Mouse (Mus musculus): ENCODE results near the gene Dhx32. TPM values are rescaled to one million over a fixed set of nuclear protein-coding genes. Genes with fewer than 3 reads are reported as not detected.

Dhx32 gene
- polyA plus RNA-seq, 1 experiment from 2014 or later = 27.9 TPM

- H3K36me3 ChIP-seq = no peaks in the 10 kb centered on the region
- H3K9ac ChIP-seq = no peak overlapping the region
- H3K9me3 ChIP-seq = no peaks in the 10 kb centered on the region
- no peaks in the 10 kb centered on the region for H3K27me3 ChIP-seq (replicated peaks)
- H3K27ac ChIP-seq (replicated peaks) = no peak overlapping the region
- ATAC-seq (ENCODE audit: extremely low read depth, insufficient number of reproducible peaks, low FRiP score, low TSS enrichment) = no peak
- WGBS = 47% methylated on average over 10 of the region's 10 CpGs
- H3K4me1 ChIP-seq = peaks cover 13% of the 10 kb centered on the region
- no peak overlapping the region for H3K4me2 ChIP-seq
- no peak overlapping the region for H3K4me3 ChIP-seq
These were observed 11.0 kb upstream of the Dhx32 start for GRCm38 (mm10) chr7:133793248-133794131.

DNA sequence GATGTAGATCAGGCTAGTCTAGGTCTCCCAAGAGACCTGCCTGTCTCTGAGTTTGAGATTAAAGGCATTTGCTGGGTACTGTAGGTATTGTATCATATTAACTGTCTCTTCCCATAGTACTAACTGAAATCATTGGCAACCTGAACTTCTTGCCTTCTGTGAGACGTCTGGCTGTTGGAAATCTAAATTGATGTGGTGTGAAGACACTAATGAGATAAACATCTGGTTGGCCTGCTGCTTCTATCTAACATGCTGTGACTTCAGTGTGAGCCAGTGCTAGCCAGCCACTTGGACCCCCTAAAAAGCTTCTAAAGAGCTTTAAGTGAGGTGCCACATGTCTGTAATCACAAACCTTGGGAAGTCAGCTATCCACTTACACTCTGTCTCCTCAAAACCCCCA is 10.2 kb upstream of the Dhx32 start:
- no peak for ATAC-seq (ENCODE audit: extremely low read depth, insufficient number of reproducible peaks, low FRiP score, low TSS enrichment)
- 22% methylated on average over 1 of the region's 1 CpGs for WGBS

DNA sequence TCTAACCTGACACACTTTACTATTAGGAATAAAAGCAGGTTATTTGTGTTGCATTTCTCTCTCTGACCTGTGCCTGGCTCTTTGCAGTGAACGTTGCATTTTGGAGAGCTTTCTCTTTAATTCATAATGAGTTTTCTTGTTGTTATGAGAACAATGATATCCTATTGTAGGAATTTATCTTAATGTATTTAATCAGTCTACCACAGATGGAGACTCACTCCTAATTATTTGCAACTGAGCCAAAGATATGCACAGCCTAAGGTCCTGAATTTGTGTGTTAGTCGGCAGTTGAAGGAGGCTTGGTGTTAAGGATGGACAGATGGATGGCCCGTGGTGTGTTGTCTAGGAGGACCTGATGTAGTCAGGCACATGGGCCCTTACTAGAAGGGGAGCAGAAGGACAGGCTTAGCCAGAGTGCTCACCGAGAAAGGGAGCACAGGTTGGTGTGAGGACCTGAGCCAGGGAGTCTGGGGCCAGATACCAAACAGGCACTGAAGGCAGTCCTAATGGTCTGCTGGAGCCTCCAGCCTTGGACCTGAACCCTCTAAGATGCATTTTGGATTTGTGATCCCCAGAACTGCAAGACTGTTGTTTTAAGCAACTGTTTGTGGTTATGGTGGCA is 8.2 kb upstream of the Dhx32 start:
- Histone ChIP-seq H3K27ac (replicated peaks) (no peak overlapping the region), H3K36me3 (no peaks in the 10 kb centered on the region), H3K4me3 (no peak overlapping the region), H3K9me3 (no peaks in the 10 kb centered on the region), H3K27me3 (replicated peaks) (no peaks in the 10 kb centered on the region), H3K4me1 (peaks cover 13% of the 10 kb centered on the region), H3K4me2 (no peak overlapping the region), H3K9ac (no peak overlapping the region)
- ATAC-seq (ENCODE audit: extremely low read depth, insufficient number of reproducible peaks, low FRiP score, low TSS enrichment) = no peak
- WGBS = 73% methylated on average over 4 of the region's 4 CpGs

More for the DNA sequence above, 10.2 kb upstream of the Dhx32 start:
- no peak overlapping the region for H3K9ac ChIP-seq
- no peak overlapping the region for H3K4me2 ChIP-seq
- no peak overlapping the region for H3K4me3 ChIP-seq
- H3K9me3 ChIP-seq = no peaks in the 10 kb centered on the region
- peaks cover 13% of the 10 kb centered on the region for H3K4me1 ChIP-seq
- H3K27me3 ChIP-seq (replicated peaks) = no peaks in the 10 kb centered on the region
- H3K27ac ChIP-seq (replicated peaks) = no peak overlapping the region
- H3K36me3 ChIP-seq = no peaks in the 10 kb centered on the region

- H3K4me1 ChIP-seq = peaks cover 13% of the 10 kb centered on the region
- no peak overlapping the region for H3K4me3 ChIP-seq
- H3K36me3 ChIP-seq = no peaks in the 10 kb centered on the region
- no peak overlapping the region for H3K9ac ChIP-seq
- ATAC-seq (ENCODE audit: extremely low read depth, insufficient number of reproducible peaks, low FRiP score, low TSS enrichment) = no peak
- 87% methylated on average over 4 of the region's 4 CpGs for WGBS
- H3K4me2 ChIP-seq = no peak overlapping the region
- H3K27me3 ChIP-seq (replicated peaks) = no peaks in the 10 kb centered on the region
- H3K9me3 ChIP-seq = no peaks in the 10 kb centered on the region
- no peak overlapping the region for H3K27ac ChIP-seq (replicated peaks)
These were observed 7.6 kb upstream of the Dhx32 start for GRCm38 (mm10) chr7:133790171-133790570.

- H3K27ac ChIP-seq (replicated peaks) = no peak overlapping the region
- H3K27me3 ChIP-seq (replicated peaks) = no peaks in the 10 kb centered on the region
- no peak overlapping the region for H3K9ac ChIP-seq
- no peaks in the 10 kb centered on the region for H3K36me3 ChIP-seq
- H3K4me3 ChIP-seq = no peak overlapping the region
- ATAC-seq (ENCODE audit: extremely low read depth, insufficient number of reproducible peaks, low FRiP score, low TSS enrichment) = no peak
- H3K4me1 ChIP-seq = no peaks in the 10 kb centered on the region
- no peak overlapping the region for H3K4me2 ChIP-seq
- WGBS = 59% methylated on average over 3 of the region's 3 CpGs
- H3K9me3 ChIP-seq = no peaks in the 10 kb centered on the region
These were observed 5.6 kb upstream of the Dhx32 start for GRCm38 (mm10) chr7:133788147-133788546.

DNA sequence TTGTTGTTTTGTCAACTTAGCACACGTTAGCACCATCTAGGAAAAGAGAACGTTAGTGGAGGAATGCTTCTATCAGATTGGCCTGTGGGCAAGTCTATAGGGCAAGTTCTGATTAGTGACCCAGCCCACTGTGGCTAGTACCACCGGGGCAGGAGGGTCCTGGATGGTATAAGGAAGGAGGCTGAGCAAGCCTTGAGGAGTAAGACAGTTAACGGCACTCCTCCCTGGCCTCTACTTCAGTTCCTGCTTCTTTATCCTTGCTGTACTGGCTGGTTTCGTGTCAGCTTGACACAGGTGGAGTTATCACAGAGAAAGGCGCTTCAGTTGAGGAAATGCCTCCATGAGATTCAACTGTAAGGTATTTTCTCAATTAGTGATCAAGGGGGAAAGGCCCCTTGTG is 5.0 kb upstream of the Dhx32 start:
- H3K36me3 ChIP-seq = no peaks in the 10 kb centered on the region
- H3K9ac ChIP-seq = no peak overlapping the region
- no peak overlapping the region for H3K4me3 ChIP-seq
- H3K4me1 ChIP-seq = no peaks in the 10 kb centered on the region
- H3K9me3 ChIP-seq = no peaks in the 10 kb centered on the region
- no peaks in the 10 kb centered on the region for H3K27me3 ChIP-seq (replicated peaks)
- ATAC-seq (ENCODE audit: extremely low read depth, insufficient number of reproducible peaks, low FRiP score, low TSS enrichment) = no peak
- no peak overlapping the region for H3K27ac ChIP-seq (replicated peaks)
- WGBS = 77% methylated on average over 6 of the region's 6 CpGs
- H3K4me2 ChIP-seq = no peak overlapping the region

GRCm38 (mm10) chr7:133781991-133782390 is 535 bp downstream of the Dhx32 start:
- Histone ChIP-seq H3K4me1 (peaks cover 7% of the 10 kb centered on the region; the same call in 1 of the 2 replicates), H3K9ac (no peak overlapping the region), H3K27me3 (replicated peaks) (no peaks in the 10 kb centered on the region), H3K27ac (replicated peaks) (no peak overlapping the region), H3K36me3 (no peaks in the 10 kb centered on the region), H3K4me3 (no peak overlapping the region), H3K4me2 (peak overlapping the region; percentile 57; the same call in 1 of the 2 replicates), H3K9me3 (no peaks in the 10 kb centered on the region)
- no peak for ATAC-seq (ENCODE audit: extremely low read depth, insufficient number of reproducible peaks, low FRiP score, low TSS enrichment)
- WGBS = 73% methylated on average over 6 of the region's 6 CpGs

DNA sequence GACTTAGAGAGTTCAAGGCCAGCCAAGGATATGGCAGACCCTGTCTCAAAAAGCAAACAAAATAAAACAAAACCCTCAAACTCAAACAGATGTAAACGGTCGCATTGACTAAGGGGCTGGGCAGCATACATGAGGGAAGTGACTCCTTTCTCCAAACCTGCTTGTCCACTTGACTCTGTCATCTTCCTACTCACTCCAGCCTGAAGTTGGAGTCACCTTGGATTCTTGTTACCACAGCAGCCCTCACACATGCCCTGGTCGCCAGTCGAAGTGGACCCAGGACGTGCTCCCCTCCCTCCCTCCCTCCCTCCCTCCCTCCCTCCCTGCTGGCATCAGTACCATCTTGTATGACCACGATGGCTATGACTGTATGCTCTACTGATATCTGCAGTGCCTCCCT is 943 bp downstream of the Dhx32 start:
- Histone ChIP-seq H3K36me3 (no peaks in the 10 kb centered on the region), H3K9me3 (no peaks in the 10 kb centered on the region), H3K27ac (replicated peaks) (no peak overlapping the region), H3K4me3 (no peak overlapping the region), H3K9ac (no peak overlapping the region), H3K4me1 (peaks cover 9% of the 10 kb centered on the region; the same call in 1 of the 2 replicates), H3K4me2 (no peak overlapping the region), H3K27me3 (replicated peaks) (no peaks in the 10 kb centered on the region)
- 54% methylated on average over 6 of the region's 6 CpGs for WGBS
- ATAC-seq (ENCODE audit: extremely low read depth, insufficient number of reproducible peaks, low FRiP score, low TSS enrichment) = no peak

- H3K4me3 ChIP-seq = peak within 1 kb of the TSS; percentile 84
- peak within 1 kb of the TSS; percentile 33; the same call in 1 of the 2 replicates for H3K27ac ChIP-seq (replicated peaks)
- H3K9me3 ChIP-seq = no peaks in the 10 kb centered on the region
- no peaks in the 10 kb centered on the region for H3K36me3 ChIP-seq
- WGBS = 0% methylated on average over 45 of the region's 45 CpGs
- peak within 1 kb of the TSS; percentile 91 for H3K9ac ChIP-seq
- peak within 1 kb of the TSS; percentile 89 for H3K4me2 ChIP-seq
- peaks cover 29% of the 10 kb centered on the region for H3K4me1 ChIP-seq
- peak; percentile 91 for ATAC-seq (ENCODE audit: extremely low read depth, insufficient number of reproducible peaks, low FRiP score, low TSS enrichment)
- H3K27me3 ChIP-seq (replicated peaks) = no peaks in the 10 kb centered on the region
These were observed 5.9 kb downstream of the Dhx32 start, which contains the start of gene Fank1 for GRCm38 (mm10) chr7:133776626-133776996. Fank1 (plus strand) TSS chr7:133776861.

DNA sequence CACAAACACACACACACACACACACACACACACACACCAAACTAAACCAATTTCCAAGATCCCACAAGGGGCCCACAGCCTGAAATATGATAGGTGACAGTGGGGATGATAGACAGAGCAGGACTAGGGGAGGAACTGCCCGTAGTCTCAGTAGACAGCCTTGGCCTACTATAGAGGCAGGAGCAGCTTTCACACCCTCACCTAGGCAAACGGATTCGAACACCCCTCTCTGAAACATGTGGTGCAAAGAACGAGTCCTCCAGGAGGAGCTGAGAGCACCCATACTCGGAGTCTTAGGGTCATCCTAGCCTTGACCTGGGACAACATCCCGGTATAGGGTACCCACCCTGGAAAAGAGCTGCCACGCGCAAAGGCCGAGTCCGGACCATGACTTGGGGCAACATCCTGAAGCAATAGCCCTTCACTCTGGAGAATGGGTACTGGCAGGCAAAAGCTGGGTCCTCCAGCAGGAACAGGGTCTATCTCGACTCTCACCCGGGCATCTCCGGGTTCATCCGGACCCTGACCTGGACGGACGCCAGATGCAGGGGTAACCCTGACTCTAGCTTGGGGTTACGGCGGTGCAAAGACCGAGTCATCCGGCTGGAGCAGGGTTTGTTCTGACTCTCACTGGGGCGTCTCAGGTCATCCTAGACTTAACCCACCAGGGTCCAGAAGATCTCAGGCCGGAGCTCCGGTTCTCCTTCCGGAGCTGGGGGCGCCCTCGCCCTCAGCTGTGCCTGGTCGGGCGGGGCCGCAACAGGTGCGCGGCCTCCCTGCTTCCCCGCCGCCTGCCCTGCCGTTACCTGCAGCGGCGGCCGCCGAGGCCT is 6.5 kb downstream of the Dhx32 start:
- Histone ChIP-seq H3K4me2 (peak overlapping the region; percentile 89), H3K9ac (peak overlapping the region; percentile 91), H3K4me1 (peaks cover 29% of the 10 kb centered on the region), H3K4me3 (peak overlapping the region; percentile 84), H3K36me3 (no peaks in the 10 kb centered on the region), H3K9me3 (no peaks in the 10 kb centered on the region), H3K27ac (replicated peaks) (peak overlapping the region; percentile 33; the same call in 1 of the 2 replicates), H3K27me3 (replicated peaks) (no peaks in the 10 kb centered on the region)
- peak; percentile 40 for ATAC-seq (ENCODE audit: extremely low read depth, insufficient number of reproducible peaks, low FRiP score, low TSS enrichment)
- WGBS = 5% methylated on average over 38 of the region's 38 CpGs

GRCm38 (mm10) chr7:133775179-133775578 is 7.3 kb downstream of the Dhx32 start:
- Histone ChIP-seq H3K9me3 (no peaks in the 10 kb centered on the region), H3K36me3 (no peaks in the 10 kb centered on the region), H3K4me2 (peak overlapping the region; percentile 89), H3K9ac (peak overlapping the region; percentile 91; the same call in 1 of the 2 replicates), H3K27me3 (replicated peaks) (no peaks in the 10 kb centered on the region), H3K4me1 (peaks cover 29% of the 10 kb centered on the region), H3K27ac (replicated peaks) (no peak overlapping the region), H3K4me3 (peak overlapping the region; percentile 84)
- ATAC-seq (ENCODE audit: extremely low read depth, insufficient number of reproducible peaks, low FRiP score, low TSS enrichment) = no peak
- WGBS = 66% methylated on average over 5 of the region's 5 CpGs

All from heart, embryonic 13.5 days (tissue).